Mouse (Mus musculus): ENCODE data around the gene Gm6583.

The Gm6583 gene

DNA sequence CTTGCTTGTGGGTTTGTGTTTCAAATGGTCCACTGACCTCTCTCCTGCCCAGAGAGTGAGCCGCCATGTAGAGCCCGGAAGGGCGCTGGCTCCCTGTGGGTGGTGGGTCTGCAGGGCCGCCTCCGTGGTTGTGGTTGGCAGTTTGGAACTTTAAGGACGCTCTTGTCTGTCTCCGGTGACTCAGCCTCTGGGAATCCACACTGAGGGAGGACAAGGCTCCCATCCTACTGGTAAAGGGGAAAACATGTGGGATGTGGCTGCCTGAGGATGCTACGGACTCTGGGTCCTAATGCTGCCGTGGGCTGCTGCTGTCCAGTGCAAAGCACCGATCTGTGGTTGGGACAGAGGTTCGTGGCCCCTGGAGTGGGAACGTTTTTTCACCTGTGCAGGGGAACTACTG lies 12.1 kb upstream of the Gm6583 start:
- CTCF ChIA-PET = interaction anchor here (0.7 kb wide), 1 partner anchor 209 kb away, joined by 3 read pairs; no protein-coding TSS in a partner anchor

DNA sequence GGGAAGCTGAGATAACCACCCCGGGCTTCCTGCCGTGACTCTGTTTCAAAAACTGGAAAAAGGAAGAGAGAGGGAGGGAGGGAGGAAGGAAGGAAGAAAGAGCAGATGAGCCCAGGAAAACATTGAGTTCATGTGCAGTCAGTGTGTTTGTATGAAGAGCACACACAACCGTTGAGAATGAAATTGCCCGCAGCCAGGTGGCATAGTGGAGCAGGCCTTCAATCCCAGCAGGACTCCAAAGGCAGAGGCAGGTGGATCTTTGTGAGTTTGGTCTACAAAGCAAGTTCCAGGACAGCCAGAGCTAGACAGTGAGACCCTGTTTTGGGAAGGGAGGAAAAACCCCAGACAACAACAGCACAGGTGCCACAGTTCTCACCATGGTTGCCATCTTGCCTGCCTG lies 11.5 kb upstream of the Gm6583 start:
- CTCF ChIA-PET = no interaction called here

GRCm38 (mm10) chr5:112366879-112367278 lies 11.0 kb upstream of the Gm6583 start:
- CTCF ChIA-PET = no interaction called here

DNA sequence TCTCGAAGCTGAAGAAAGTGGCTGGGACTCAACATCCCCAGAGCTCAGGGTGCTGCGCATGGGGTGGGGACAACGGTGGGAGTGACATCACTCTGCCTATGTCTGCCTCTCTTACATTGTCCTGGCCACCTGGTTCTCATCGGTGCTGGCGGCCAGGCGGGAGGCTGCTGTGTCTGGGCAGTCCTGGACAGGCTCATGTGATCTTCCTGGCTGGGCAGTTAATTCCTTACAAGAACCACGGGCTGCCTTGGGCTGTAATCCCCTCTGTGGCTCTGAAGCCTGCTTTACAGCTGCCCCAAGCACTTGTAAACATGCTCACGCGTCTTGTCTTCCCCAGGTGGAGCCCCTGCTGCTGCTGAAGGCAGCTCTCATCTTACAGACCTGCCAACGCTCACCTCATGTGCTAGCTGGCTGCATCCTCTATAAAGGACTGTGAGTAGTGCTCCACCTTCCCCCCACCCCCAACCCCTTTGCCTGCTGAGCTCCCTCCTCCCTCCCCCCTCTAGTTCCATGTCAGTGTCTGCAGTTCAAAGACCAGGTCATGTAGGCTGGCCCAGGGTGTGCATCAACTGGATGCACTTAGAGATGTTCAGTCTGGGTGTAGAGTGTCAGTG lies 8.5 kb upstream of the Gm6583 start:
- CTCF ChIA-PET = no interaction called here

GRCm38 (mm10) chr5:112360077-112360476 lies 4.2 kb upstream of the Gm6583 start:
- CTCF ChIA-PET = no interaction called here

DNA sequence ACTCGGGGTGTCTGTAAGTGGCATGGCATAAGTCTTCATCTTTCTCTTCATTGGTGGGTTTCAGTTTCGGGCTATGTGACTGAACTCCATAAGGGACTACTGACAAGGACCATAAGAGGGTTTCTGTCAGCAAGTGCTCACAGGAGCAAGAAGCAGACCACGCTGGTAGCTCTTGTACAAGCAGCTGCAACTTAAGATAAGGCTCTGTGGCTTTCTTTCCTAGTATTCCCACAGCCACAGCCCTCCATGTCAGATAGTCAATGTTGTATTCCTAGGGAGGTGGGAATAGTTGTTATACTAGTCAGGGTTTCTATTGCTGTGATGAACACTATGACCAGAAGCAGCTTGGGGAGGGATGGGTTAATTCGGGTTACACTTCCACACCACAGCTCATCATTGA lies 3.7 kb upstream of the Gm6583 start:
- CTCF ChIA-PET = no interaction called here

GRCm38 (mm10) chr5:112356322-112356721 lies 489 bp upstream of the Gm6583 start:
- CTCF ChIA-PET = no interaction called here

GRCm38 (mm10) chr5:112355493-112355892 lies 340 bp downstream of the Gm6583 start:
- CTCF ChIA-PET = no interaction called here

DNA sequence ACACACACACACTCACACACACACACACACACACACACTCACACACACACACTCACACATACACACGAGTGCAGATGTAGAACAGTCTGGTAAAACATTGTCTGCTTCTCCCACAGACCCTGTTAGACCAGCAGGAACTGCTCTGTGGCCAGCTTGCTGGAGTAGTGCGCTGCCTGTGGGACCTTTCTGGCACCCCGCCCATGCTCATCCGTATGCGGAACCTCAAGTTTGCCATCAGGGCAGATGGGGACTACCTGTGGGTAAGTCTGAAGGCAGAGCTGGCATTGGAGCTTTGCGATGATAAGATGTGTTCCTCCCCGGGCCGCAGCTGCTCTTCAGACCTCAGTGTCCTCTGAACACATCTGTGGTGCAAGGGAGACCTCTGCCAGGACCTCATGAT lies 6.7 kb downstream of the Gm6583 start:
- CTCF ChIA-PET = no interaction called here

- CTCF ChIA-PET = no interaction called here
Measured at GRCm38 (mm10) chr5:112346211-112346965, 9.4 kb downstream of the Gm6583 start.

DNA sequence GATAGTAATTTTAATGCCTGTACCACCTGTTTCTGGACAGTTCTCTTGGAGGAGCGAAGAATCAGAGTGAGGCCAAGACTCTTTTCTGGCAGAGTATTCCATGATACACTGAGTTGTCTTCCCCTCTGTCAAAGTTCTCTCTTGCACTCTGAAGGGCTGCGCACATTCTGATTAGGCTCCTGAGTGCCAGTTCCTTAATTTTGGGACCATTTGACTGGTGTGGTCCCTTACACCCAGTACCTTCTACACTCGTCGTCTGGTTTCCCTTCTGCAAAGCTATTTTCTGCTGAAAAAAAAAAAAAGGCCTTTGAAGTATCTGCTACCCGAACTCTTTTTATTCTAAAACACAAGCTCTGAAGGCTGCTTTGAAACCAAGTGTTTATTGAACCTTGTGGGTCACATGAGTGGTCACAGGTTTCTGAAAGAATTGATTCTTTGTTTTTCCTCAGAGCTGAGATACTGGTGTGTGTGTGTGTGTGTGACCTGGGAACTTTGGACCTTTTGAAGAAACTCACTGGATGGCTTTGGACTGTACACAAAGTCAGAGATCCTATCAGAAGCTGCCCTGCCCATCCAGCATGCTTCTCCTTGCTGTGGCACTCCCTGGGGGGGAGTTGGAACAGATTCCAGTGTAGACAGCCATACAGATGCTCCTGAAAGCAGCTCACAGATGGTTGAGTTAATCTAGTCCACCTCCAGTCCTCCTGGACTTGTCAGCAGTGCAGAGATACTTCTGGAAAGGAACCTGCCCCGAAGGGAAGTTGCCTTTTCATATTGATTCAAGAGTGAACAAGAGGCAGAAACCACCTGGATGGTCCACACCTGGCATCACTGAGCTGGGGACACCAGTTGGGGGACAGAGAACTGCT lies 11.5 kb downstream of the Gm6583 start:
- CTCF ChIA-PET = interaction anchor here (1.0 kb wide), 1 partner anchor 103 kb away, joined by 3 read pairs; no protein-coding TSS in a partner anchor

DNA sequence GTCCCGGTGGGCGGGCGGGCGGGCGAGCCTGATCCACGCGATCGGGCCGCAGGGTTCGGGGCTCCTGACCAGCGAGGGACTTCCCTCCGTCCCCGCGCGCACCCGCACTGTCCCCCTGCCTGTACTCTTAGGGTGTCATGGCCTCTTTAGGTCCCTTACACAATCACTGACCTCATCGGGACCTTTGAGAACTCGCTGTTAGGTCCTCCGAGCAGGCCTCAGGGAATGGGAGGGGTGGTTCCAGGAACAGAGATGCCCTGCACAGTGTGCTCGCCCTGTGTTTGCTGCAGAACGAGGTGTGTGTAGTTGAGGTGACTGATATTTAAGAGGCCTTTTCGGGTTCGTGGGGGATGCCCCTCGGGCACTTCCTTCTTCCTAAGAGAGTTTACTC lies 12.6 kb downstream of the Gm6583 start:
- CTCF ChIA-PET = no interaction called here

DNA sequence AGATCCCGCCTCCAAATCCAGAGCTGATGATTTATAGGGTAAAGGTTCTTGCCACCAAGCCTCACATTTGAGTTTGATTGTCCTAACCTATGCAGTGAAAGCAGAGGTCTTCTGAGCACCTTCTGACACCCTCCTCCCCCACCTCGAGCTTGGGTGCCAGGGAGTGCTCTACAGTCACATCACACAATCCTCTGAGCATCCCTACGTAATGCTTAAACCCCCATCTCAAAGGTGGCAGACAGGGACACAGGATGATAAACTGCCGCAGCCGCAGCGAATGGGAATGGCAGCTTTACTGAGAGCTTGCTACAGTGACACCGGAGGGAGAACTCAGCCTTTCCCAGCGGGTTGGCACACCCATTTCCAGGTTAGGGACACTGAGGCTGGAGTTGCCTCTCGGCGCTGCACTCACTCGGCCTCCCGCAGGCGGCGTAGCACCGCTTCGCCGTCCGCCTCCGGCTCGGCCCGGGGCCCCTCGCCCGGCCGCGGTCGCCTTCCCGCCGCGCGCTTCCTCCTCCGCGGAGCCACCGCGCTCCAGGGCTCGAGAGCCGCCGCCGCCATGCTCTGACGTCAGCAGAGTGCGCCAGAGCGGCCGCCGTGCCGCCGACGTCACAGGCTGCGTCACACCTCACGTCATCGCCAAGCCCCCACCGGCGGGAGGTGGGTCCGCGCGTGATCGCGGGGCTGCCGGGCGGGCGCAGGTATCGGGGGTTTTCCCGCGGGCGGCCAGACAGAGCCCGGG lies 13.2 kb downstream of the Gm6583 start, which contains the start of the genes Srrd and Hps4:
TSS of gene Srrd (minus strand) at position 578 of the 742 bp plus-strand sequence.
TSS of gene Hps4 (plus strand) at position 621 of the 742 bp plus-strand sequence.
- CTCF ChIA-PET = interaction anchor here (1.3 kb wide), 1 partner anchor 102 kb away, joined by 4 read pairs; no protein-coding TSS in a partner anchor

- CTCF ChIA-PET = no interaction called here
Measured at GRCm38 (mm10) chr5:112339215-112339614, 16.6 kb downstream of the Gm6583 start.

GRCm38 (mm10) chr5:112337004-112337403 lies 18.8 kb downstream of the Gm6583 start:
- CTCF ChIA-PET = interaction anchor here (0.6 kb wide), 1 partner anchor 100 kb away, joined by 13 read pairs; no protein-coding TSS in a partner anchor

DNA sequence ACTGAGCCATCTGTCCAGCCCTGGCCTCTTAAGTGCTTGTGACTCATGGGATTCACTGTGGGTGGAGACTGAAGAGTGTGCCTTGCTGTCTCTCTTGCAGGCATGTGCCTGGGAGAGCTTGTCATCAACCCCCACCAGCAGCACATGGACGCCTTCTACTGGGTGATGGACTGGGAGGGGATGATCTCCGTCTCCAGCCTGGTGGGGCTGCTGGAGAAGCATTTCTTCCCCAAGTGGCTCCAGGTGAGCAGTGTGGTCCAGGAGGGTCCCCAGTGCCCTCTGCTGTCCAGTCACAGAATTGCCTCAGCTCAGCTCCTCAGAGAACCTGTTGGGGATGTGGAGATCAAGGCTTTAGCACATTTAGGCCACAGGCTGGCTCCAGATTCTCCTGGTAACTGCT lies 20.4 kb downstream of the Gm6583 start:
- CTCF ChIA-PET = interaction anchor here (2.2 kb wide), 1 partner anchor 95 kb away, joined by 7 read pairs; no protein-coding TSS in a partner anchor

DNA sequence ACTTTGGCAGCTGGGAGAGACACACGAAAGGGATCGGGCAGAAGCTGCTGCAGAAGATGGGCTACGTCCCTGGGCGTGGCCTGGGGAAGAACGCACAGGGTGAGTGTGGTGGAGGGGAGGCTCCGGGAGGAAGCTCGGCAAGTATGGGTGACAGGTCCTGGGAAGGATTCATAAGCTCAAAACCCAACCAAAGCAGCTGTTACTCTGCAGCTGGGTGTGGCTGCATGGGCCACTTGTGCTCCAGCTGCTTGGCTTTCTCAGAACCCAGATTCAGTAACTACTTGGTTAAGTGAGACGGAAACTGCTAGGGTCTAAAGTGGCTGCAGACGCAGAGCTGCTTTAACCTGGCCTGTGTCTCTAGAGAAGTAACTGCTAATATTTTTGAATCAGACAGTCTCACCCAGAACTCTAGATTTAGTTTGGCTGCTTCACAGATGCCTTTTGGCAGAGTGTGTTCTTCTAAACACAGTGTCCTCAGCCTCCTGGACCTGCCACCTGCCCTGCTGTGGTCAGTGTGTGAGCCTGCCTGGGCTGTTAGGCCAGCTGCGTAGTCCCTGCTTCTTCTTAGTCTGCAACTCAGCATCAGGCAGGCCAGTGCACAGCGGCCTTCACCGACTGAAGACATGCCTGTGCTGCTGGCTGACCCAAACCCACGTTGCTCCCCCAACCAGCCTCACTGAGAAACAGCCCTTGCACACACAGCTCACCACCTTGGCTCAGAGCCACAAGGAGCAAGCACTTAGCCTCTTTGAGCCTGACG lies 25.8 kb downstream of the Gm6583 start:
- CTCF ChIA-PET = no interaction called here

- CTCF ChIA-PET = interaction anchor here (0.5 to 0.6 kb wide), 2 partner anchors 51 to 59 kb away, joined by 4 to 5 read pairs; no protein-coding TSS in a partner anchor
Measured at GRCm38 (mm10) chr5:112327854-112328253, 28.0 kb downstream of the Gm6583 start.

DNA sequence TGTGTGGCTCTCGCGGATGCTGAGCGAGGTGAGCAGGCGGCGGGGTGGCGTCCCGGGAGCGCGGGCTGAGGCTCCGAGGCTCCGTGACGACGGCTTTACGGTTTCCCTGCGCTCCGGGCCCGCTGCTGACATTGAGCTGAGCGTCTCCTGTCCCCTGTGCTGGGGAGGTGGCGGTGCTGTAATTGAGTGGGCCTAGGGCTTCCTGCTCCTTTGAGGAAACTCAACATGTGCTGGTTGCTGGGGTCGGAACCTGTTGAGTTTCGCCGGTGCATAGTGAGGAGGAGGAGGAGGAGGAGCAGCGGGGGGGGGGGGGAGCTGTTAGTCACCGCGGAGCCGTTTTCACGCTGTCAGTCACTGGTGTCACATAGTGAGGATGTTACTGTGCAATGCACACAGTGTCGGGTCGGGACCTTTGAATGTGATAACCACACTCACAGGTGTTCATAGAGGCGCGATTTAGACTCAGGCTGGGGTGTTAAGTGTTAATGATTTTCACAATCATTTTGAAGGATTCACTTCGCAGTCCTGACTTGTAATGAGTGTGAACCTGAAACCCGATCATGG lies 29.3 kb downstream of the Gm6583 start:
- CTCF ChIA-PET = no interaction called here

Measured in spleen, embryonic (tissue).